Mouse (Mus musculus): ENCODE measurements around the gene Nrcam. TPM values are rescaled to one million over a fixed set of nuclear protein-coding genes. Genes with fewer than 3 reads are reported as not detected.

Gene Nrcam
- polyA plus RNA-seq, 1 experiment from 2014 or later: 139 TPM

- WGBS: 11% methylated on average over 5 of the region's 5 CpGs
Observed at GRCm38 (mm10) chr12:44535623-44536022, 206.9 kb downstream of the Nrcam start.

GRCm38 (mm10) chr12:44547721-44548369 is 219.2 kb downstream of the Nrcam start:
- no peak overlapping the region for H3K4me2 ChIP-seq (ENCODE audit: low read length)
- H3K9ac ChIP-seq (replicated peaks; ENCODE audit: low read depth, low read length): no peak overlapping the region
- 35% methylated on average over 8 of the region's 8 CpGs for WGBS
- ATAC-seq: peak; percentile 62
- no peak overlapping the region for H3K4me3 ChIP-seq (replicated peaks; ENCODE audit: low read length)
- peaks cover 4% of the 10 kb centered on the region; the same call in 1 of the 2 replicates for H3K4me1 ChIP-seq (replicated peaks; ENCODE audit: control insufficient read depth, insufficient read depth, low read length)
- H3K36me3 ChIP-seq (ENCODE audit: control insufficient read depth, insufficient read depth): no peaks in the 10 kb centered on the region; the same call in none of the 2 replicates
- H3K27ac ChIP-seq (ENCODE audit: low read length): no peak overlapping the region
- no peaks in the 10 kb centered on the region for H3K27me3 ChIP-seq (replicated peaks; ENCODE audit: control insufficient read depth, insufficient read depth, low read length)
- H3K9me3 ChIP-seq (ENCODE audit: control insufficient read depth, low read length): no peaks in the 10 kb centered on the region

More at GRCm38 (mm10) chr12:44535623-44536022, 206.9 kb downstream of the Nrcam start:
- Histone ChIP-seq H3K27ac (ENCODE audit: low read length) (no peak overlapping the region), H3K4me2 (ENCODE audit: low read length) (no peak overlapping the region), H3K9ac (replicated peaks; ENCODE audit: low read depth, low read length) (no peak overlapping the region), H3K4me1 (replicated peaks; ENCODE audit: control insufficient read depth, insufficient read depth, low read length) (peaks cover 8% of the 10 kb centered on the region), H3K36me3 (ENCODE audit: control insufficient read depth, insufficient read depth) (peaks cover 2% of the 10 kb centered on the region; the same call in 1 of the 2 replicates), H3K9me3 (ENCODE audit: control insufficient read depth, low read length) (no peaks in the 10 kb centered on the region), H3K4me3 (replicated peaks; ENCODE audit: low read length) (no peak overlapping the region), H3K27me3 (replicated peaks; ENCODE audit: control insufficient read depth, insufficient read depth, low read length) (no peaks in the 10 kb centered on the region)
- ATAC-seq: no peak

- Histone ChIP-seq H3K4me1 (replicated peaks; ENCODE audit: control insufficient read depth, insufficient read depth, low read length) (peaks cover 4% of the 10 kb centered on the region; the same call in 1 of the 2 replicates), H3K27me3 (replicated peaks; ENCODE audit: control insufficient read depth, insufficient read depth, low read length) (no peaks in the 10 kb centered on the region), H3K36me3 (ENCODE audit: control insufficient read depth, insufficient read depth) (no peaks in the 10 kb centered on the region; the same call in none of the 2 replicates), H3K4me2 (ENCODE audit: low read length) (no peak overlapping the region), H3K4me3 (replicated peaks; ENCODE audit: low read length) (no peak overlapping the region), H3K9ac (replicated peaks; ENCODE audit: low read depth, low read length) (no peak overlapping the region), H3K9me3 (ENCODE audit: control insufficient read depth, low read length) (no peaks in the 10 kb centered on the region), H3K27ac (ENCODE audit: low read length) (no peak overlapping the region)
- 67% methylated on average over 9 of the region's 9 CpGs for WGBS
- peak; percentile 65 for ATAC-seq
Observed at GRCm38 (mm10) chr12:44548465-44548864, 219.8 kb downstream of the Nrcam start.

- no peak overlapping the region for H3K27ac ChIP-seq (ENCODE audit: low read length)
- H3K4me1 ChIP-seq (replicated peaks; ENCODE audit: control insufficient read depth, insufficient read depth, low read length): peaks cover 4% of the 10 kb centered on the region; the same call in 1 of the 2 replicates
- H3K4me3 ChIP-seq (replicated peaks; ENCODE audit: low read length): no peak overlapping the region
- H3K9ac ChIP-seq (replicated peaks; ENCODE audit: low read depth, low read length): no peak overlapping the region
- no peak for ATAC-seq
- H3K9me3 ChIP-seq (ENCODE audit: control insufficient read depth, low read length): no peaks in the 10 kb centered on the region
- H3K36me3 ChIP-seq (ENCODE audit: control insufficient read depth, insufficient read depth): no peaks in the 10 kb centered on the region; the same call in 1 of the 2 replicates
- H3K27me3 ChIP-seq (replicated peaks; ENCODE audit: control insufficient read depth, insufficient read depth, low read length): no peaks in the 10 kb centered on the region
- no peak overlapping the region for H3K4me2 ChIP-seq (ENCODE audit: low read length)
Observed at GRCm38 (mm10) chr12:44551614-44552013, 222.9 kb downstream of the Nrcam start.

- Histone ChIP-seq H3K4me2 (ENCODE audit: low read length) (no peak overlapping the region), H3K9me3 (ENCODE audit: control insufficient read depth, low read length) (no peaks in the 10 kb centered on the region), H3K4me1 (replicated peaks; ENCODE audit: control insufficient read depth, insufficient read depth, low read length) (no peaks in the 10 kb centered on the region), H3K27me3 (replicated peaks; ENCODE audit: control insufficient read depth, insufficient read depth, low read length) (no peaks in the 10 kb centered on the region), H3K27ac (ENCODE audit: low read length) (no peak overlapping the region), H3K4me3 (replicated peaks; ENCODE audit: low read length) (no peak overlapping the region), H3K9ac (replicated peaks; ENCODE audit: low read depth, low read length) (no peak overlapping the region), H3K36me3 (ENCODE audit: control insufficient read depth, insufficient read depth) (no peaks in the 10 kb centered on the region; the same call in 1 of the 2 replicates)
- no peak for ATAC-seq
- WGBS: 77% methylated on average over 2 of the region's 2 CpGs
Observed at GRCm38 (mm10) chr12:44554051-44554450, 225.4 kb downstream of the Nrcam start.

GRCm38 (mm10) chr12:44554808-44555207 is 226.1 kb downstream of the Nrcam start:
- Histone ChIP-seq H3K4me1 (replicated peaks; ENCODE audit: control insufficient read depth, insufficient read depth, low read length) (no peaks in the 10 kb centered on the region), H3K4me3 (replicated peaks; ENCODE audit: low read length) (no peak overlapping the region), H3K27ac (ENCODE audit: low read length) (no peak overlapping the region), H3K9me3 (ENCODE audit: control insufficient read depth, low read length) (no peaks in the 10 kb centered on the region), H3K4me2 (ENCODE audit: low read length) (no peak overlapping the region), H3K9ac (replicated peaks; ENCODE audit: low read depth, low read length) (no peak overlapping the region), H3K36me3 (ENCODE audit: control insufficient read depth, insufficient read depth) (peaks cover under 1% of the 10 kb centered on the region), H3K27me3 (replicated peaks; ENCODE audit: control insufficient read depth, insufficient read depth, low read length) (no peaks in the 10 kb centered on the region)
- ATAC-seq: no peak
- 85% methylated on average over 1 of the region's 1 CpGs for WGBS

- H3K9me3 ChIP-seq (ENCODE audit: control insufficient read depth, low read length): no peaks in the 10 kb centered on the region
- peaks cover 10% of the 10 kb centered on the region for H3K36me3 ChIP-seq (ENCODE audit: control insufficient read depth, insufficient read depth)
- H3K9ac ChIP-seq (replicated peaks; ENCODE audit: low read depth, low read length): no peak overlapping the region
- H3K27ac ChIP-seq (ENCODE audit: low read length): no peak overlapping the region
- no peaks in the 10 kb centered on the region for H3K4me1 ChIP-seq (replicated peaks; ENCODE audit: control insufficient read depth, insufficient read depth, low read length)
- H3K27me3 ChIP-seq (replicated peaks; ENCODE audit: control insufficient read depth, insufficient read depth, low read length): no peaks in the 10 kb centered on the region
- no peak overlapping the region for H3K4me3 ChIP-seq (replicated peaks; ENCODE audit: low read length)
- H3K4me2 ChIP-seq (ENCODE audit: low read length): no peak overlapping the region
- ATAC-seq: no peak
Observed at GRCm38 (mm10) chr12:44560002-44560401, 231.3 kb downstream of the Nrcam start.

- Histone ChIP-seq H3K27ac (ENCODE audit: low read length) (no peak overlapping the region), H3K4me2 (ENCODE audit: low read length) (no peak overlapping the region), H3K36me3 (ENCODE audit: control insufficient read depth, insufficient read depth) (no peaks in the 10 kb centered on the region; the same call in 1 of the 2 replicates), H3K4me3 (replicated peaks; ENCODE audit: low read length) (no peak overlapping the region), H3K9ac (replicated peaks; ENCODE audit: low read depth, low read length) (no peak overlapping the region), H3K9me3 (ENCODE audit: control insufficient read depth, low read length) (no peaks in the 10 kb centered on the region), H3K4me1 (replicated peaks; ENCODE audit: control insufficient read depth, insufficient read depth, low read length) (no peaks in the 10 kb centered on the region), H3K27me3 (replicated peaks; ENCODE audit: control insufficient read depth, insufficient read depth, low read length) (no peaks in the 10 kb centered on the region)
- 84% methylated on average over 7 of the region's 7 CpGs for WGBS
- ATAC-seq: 0 out of 2 replicates have a peak, but pooled peaks have one; percentile 38
Observed at GRCm38 (mm10) chr12:44570070-44570469, 241.4 kb downstream of the Nrcam start.

GRCm38 (mm10) chr12:44572664-44573063 is 244.0 kb downstream of the Nrcam start:
- Histone ChIP-seq H3K9ac (replicated peaks; ENCODE audit: low read depth, low read length) (no peak overlapping the region), H3K36me3 (ENCODE audit: control insufficient read depth, insufficient read depth) (peaks cover 2% of the 10 kb centered on the region; the same call in 1 of the 2 replicates), H3K4me3 (replicated peaks; ENCODE audit: low read length) (no peak overlapping the region), H3K4me1 (replicated peaks; ENCODE audit: control insufficient read depth, insufficient read depth, low read length) (no peaks in the 10 kb centered on the region), H3K27ac (ENCODE audit: low read length) (no peak overlapping the region), H3K4me2 (ENCODE audit: low read length) (no peak overlapping the region), H3K27me3 (replicated peaks; ENCODE audit: control insufficient read depth, insufficient read depth, low read length) (no peaks in the 10 kb centered on the region), H3K9me3 (ENCODE audit: control insufficient read depth, low read length) (no peaks in the 10 kb centered on the region)
- 12% methylated on average over 3 of the region's 3 CpGs for WGBS
- peak; percentile 57 for ATAC-seq
